8 mouse cellular contexts compared by ENCODE assay signal in genomic region chrX:135008720-135009470, GRCm38 (mm10). TPM values are rescaled to one million over a fixed set of nuclear protein-coding genes. Genes with fewer than 3 reads are reported as not detected.
DNase-seq lines count a peak whose midpoint lies in the region; ATAC-seq lines count a peak whose summit lies in the region.

Zmat1 (minus strand) TSS chrX:135009209.

- no peaks in the 10 kb centered on the region for H3K9me3 ChIP-seq in hindbrain, embryonic 15.5 days

- ATAC-seq in hindbrain, embryonic 15.5 days (ENCODE audit: low FRiP score, low read depth) = peak; percentile 100

- peak; percentile 92 for DNase-seq in T-cell, adult 2 months (ENCODE audit: low spot score)
- DNase-seq in cerebellum, postnatal 36 days = peak; percentile 77 to 86
- DNase-seq in frontal cortex, postnatal 36 days (ENCODE audit: low spot score in 2 of 2) = peak; percentile 76 to 86
- DNase-seq in left cerebral cortex, adult 11 months (ENCODE audit: low spot score) = peak; percentile 85
- peak; percentile 90 to 94 for DNase-seq in lung, postnatal 4 days
- DNase-seq in retina, postnatal 7 days (ENCODE audit: low read depth, low spot score) = peak; percentile 77
- peak; percentile 48 for DNase-seq in urinary bladder, adult 2 months (ENCODE audit: low spot score)

- peak within 1 kb of the TSS; percentile 63 for H3K4me3 ChIP-seq in hindbrain, embryonic 15.5 days

- no peaks in the 10 kb centered on the region for H3K36me3 ChIP-seq in hindbrain, embryonic 15.5 days

- H3K9ac ChIP-seq in hindbrain, embryonic 15.5 days = peak within 1 kb of the TSS; percentile 78

- H3K27me3 ChIP-seq in hindbrain, embryonic 15.5 days = no peaks in the 10 kb centered on the region

- 0 out of 2 replicates have a peak, but pooled peaks cover 5% of the 10 kb centered on the region for H3K4me1 ChIP-seq in hindbrain, embryonic 15.5 days (replicated peaks)

- peak within 1 kb of the TSS; percentile 95 for H3K27ac ChIP-seq in hindbrain, embryonic 15.5 days (replicated peaks)

- peak within 1 kb of the TSS; percentile 52 for H3K4me2 ChIP-seq in hindbrain, embryonic 15.5 days

- WGBS in hindbrain, embryonic 15.5 days = 19% methylated on average over 52 of the region's 65 CpGs

RNA-seq across cellular contexts. Expression of gene Zmat1, which starts in this region (rescaled TPM):
- polyA plus RNA-seq in hindbrain, embryonic 15.5 days (2015; fragmentation: Nextera tagmentation; extraction: Ambion mirVana) = 10.5 and 10.8 TPM in 2 replicates
- 1.4 and 3.8 TPM in 2 replicates for polyA plus RNA-seq in urinary bladder, adult 2 months (2012; rRNA removed)

Comparison
In these comparisons a context has a peak if more than half of its experiments do, and no peak if none do; other contexts are left out.
1. Peak in every context shown above with its lines: DNase-seq, ATAC-seq, H3K4me3 ChIP-seq and H3K27ac ChIP-seq.